ENCODE assay signal across 29 mouse cellular contexts in genomic region chr2:24227191-24227590, GRCm38 (mm10). TPM values are rescaled to one million over a fixed set of nuclear protein-coding genes. Genes with fewer than 3 reads are reported as not detected.
DNase-seq lines count a peak whose midpoint lies in the region; TF ChIP-seq lines count a peak whose summit lies in the region.
"Had no signal": no experiment of that assay in that cellular context is flagged by ENCODE, and none has a peak within 500 bp of the region (broad histone marks: within the 10 kb centered on the region; RNA-seq: fewer than 3 reads in every experiment).

No protein-coding gene starts in this region.

- no peaks in the 10 kb centered on the region for H3K36me3 ChIP-seq in heart, adult 2 months (ENCODE audit: control insufficient read depth, insufficient read depth, low read length)
- H3K36me3 ChIP-seq in heart, embryonic 10.5 days: no peaks in the 10 kb centered on the region
- H3K36me3 ChIP-seq: embryonic facial prominence, embryonic 10.5 days; embryonic facial prominence, embryonic 12.5 days; forebrain, embryonic 15.5 days; G1E had no signal

- intact Hi-C loops in heart, postnatal 25 days (cut with DNase I): no loop called here
- intact Hi-C loops in heart, adult 2 months (cut with DNase I): no loop called here

- H3K27me3 ChIP-seq in heart, adult 2 months (ENCODE audit: control insufficient read depth, insufficient read depth, low read length): no peaks in the 10 kb centered on the region
- H3K27me3 ChIP-seq in heart, embryonic 10.5 days (ENCODE audit: insufficient read depth, poor library complexity, severe bottlenecking): no peaks in the 10 kb centered on the region
- H3K27me3 ChIP-seq: CH12.LX; embryonic facial prominence, embryonic 12.5 days; forebrain, embryonic 13.5 days; forebrain, embryonic 15.5 days; Patski had no signal

- 43% methylated on average over 2 of the region's 2 CpGs for WGBS in heart, adult 2 months
- WGBS in heart, embryonic 10.5 days: 60% methylated on average over 2 of the region's 2 CpGs

- TF ChIP-seq EP300 in heart, adult 2 months (IDR thresholded peaks at IDR 0.05; ENCODE audit: insufficient read depth, low read depth, low read length): no peak

- H3K79me2 ChIP-seq in heart, adult 2 months (replicated peaks; ENCODE audit: control insufficient read depth, insufficient read depth, low read length): no peaks in the 10 kb centered on the region

- no peaks in the 10 kb centered on the region for H3K9me3 ChIP-seq in heart, embryonic 10.5 days
- H3K9me3 ChIP-seq: embryonic facial prominence, embryonic 10.5 days; embryonic facial prominence, embryonic 12.5 days; forebrain, embryonic 13.5 days; forebrain, embryonic 15.5 days; G1E had no signal

- H3K4me1 ChIP-seq in heart, adult 2 months (ENCODE audit: control insufficient read depth, insufficient read depth, low read length): no peaks in the 10 kb centered on the region
- H3K4me1 ChIP-seq in heart, embryonic 10.5 days: no peaks in the 10 kb centered on the region
- H3K4me1 ChIP-seq: embryonic facial prominence, embryonic 10.5 days; embryonic facial prominence, embryonic 12.5 days; forebrain, embryonic 13.5 days; forebrain, embryonic 15.5 days had no signal

- DNase-seq in cerebellum, postnatal 10 days: peak; percentile 3 to 5
- DNase-seq in cerebellum, postnatal 25 days: no peak
- peak; percentile 92 for DNase-seq in heart, adult 11 months
- no peak for DNase-seq in heart, postnatal 25 days (ENCODE audit: low spot score)
- peak; percentile 9 to 18 for DNase-seq in heart, adult 2 months
- no peak for DNase-seq in heart, embryonic 10.5 days (ENCODE audit: low spot score)
- peak; percentile 8 for DNase-seq in heart, adult 9 months (ENCODE audit: low spot score in 2 of 2)
- DNase-seq in heart, postnatal 4 days: no peak
- DNase-seq: adrenal gland, adult 8-10 months; adrenal gland, postnatal 14 days; adrenal gland, postnatal 36 days; B cell, adult 2 months; cerebellum, adult 11 months; cerebellum, adult 18-20 months; cerebellum, adult 8-10 months; cerebellum, adult 9-11 months; forebrain, postnatal 0 days had no signal

- no peak overlapping the region for H3K27ac ChIP-seq in heart, adult 2 months
- H3K27ac ChIP-seq in heart, embryonic 10.5 days: no peak overlapping the region
- H3K27ac ChIP-seq: embryonic facial prominence, embryonic 10.5 days; embryonic facial prominence, embryonic 12.5 days; forebrain, embryonic 13.5 days; forebrain, embryonic 15.5 days had no signal

- TF ChIP-seq POLR2A in heart, adult 2 months (IDR thresholded peaks at IDR 0.05; ENCODE audit: insufficient read depth, low read depth, low read length): no peak

- TF ChIP-seq CTCF in heart, adult 2 months (IDR thresholded peaks at IDR 0.05): no peak

- no peak overlapping the region for H3K4me3 ChIP-seq in heart, adult 2 months
- no peak overlapping the region for H3K4me3 ChIP-seq in heart, embryonic 10.5 days
- H3K4me3 ChIP-seq: embryonic facial prominence, embryonic 10.5 days; embryonic facial prominence, embryonic 12.5 days; forebrain, embryonic 13.5 days; forebrain, embryonic 15.5 days had no signal

- H3K9ac ChIP-seq in heart, adult 2 months (ENCODE audit: low read depth, low read length): no peak overlapping the region
- H3K9ac ChIP-seq: embryonic facial prominence, embryonic 12.5 days; forebrain, embryonic 13.5 days; forebrain, embryonic 15.5 days; forebrain, postnatal 0 days had no signal

RNA-seq across cellular contexts. Expression of gene Il1f6, which starts 12.0 kb away (rescaled TPM):
- not detected for total RNA-seq in heart, postnatal 25 days (2021)
- total RNA-seq in heart, adult 2 months (2021): not detected
- polyA plus RNA-seq in heart, adult 2 months (2012; rRNA removed): not detected in 2 replicates
- not detected in 2 replicates for polyA plus RNA-seq in heart, embryonic 10.5 days (2016; fragmentation: Nextera tagmentation; extraction: Ambion mirVana)
- total RNA-seq in heart, postnatal 4 days (2021): not detected
- total RNA-seq: adrenal gland, adult 18-20 months; adrenal gland, adult 8-10 months; adrenal gland, postnatal 14 days; adrenal gland, postnatal 36 days; forebrain, postnatal 0 days; G1E had no signal
- polyA plus RNA-seq: activated CD4-positive, CD25-positive, alpha-beta regulatory T cell, adult 4 months; CD4-positive, CD25-positive, alpha-beta regulatory T cell, adult 4 months; cortical plate, adult 2 months; embryonic facial prominence, embryonic 10.5 days; embryonic facial prominence, embryonic 12.5 days; forebrain, embryonic 11.5 days; forebrain, embryonic 13.5 days; forebrain, embryonic 15.5 days; forebrain, postnatal 0 days; G1E; Patski had no signal

RNA-seq across cellular contexts. Expression of gene Il1f9, which starts 40.9 kb away (rescaled TPM):
- not detected for total RNA-seq in heart, postnatal 25 days (2021)
- total RNA-seq in heart, adult 2 months (2021): under 1 TPM in 1 of 2 experiments, not detected in 1; 0.16 TPM
- 0.08 and 0.12 TPM in 2 replicates for polyA plus RNA-seq in heart, adult 2 months (2012; rRNA removed)
- polyA plus RNA-seq in heart, embryonic 10.5 days (2016; fragmentation: Nextera tagmentation; extraction: Ambion mirVana): not detected in 2 replicates
- not detected for total RNA-seq in heart, postnatal 4 days (2021)
- total RNA-seq: adrenal gland, adult 18-20 months; adrenal gland, adult 8-10 months; adrenal gland, postnatal 36 days; CH12.LX; forebrain, postnatal 0 days; G1E had no signal
- polyA plus RNA-seq: activated CD4-positive, CD25-positive, alpha-beta regulatory T cell, adult 4 months; CD4-positive, CD25-positive, alpha-beta regulatory T cell, adult 4 months; cortical plate, adult 2 months; embryonic facial prominence, embryonic 10.5 days; embryonic facial prominence, embryonic 12.5 days; forebrain, embryonic 11.5 days; forebrain, embryonic 13.5 days; forebrain, embryonic 15.5 days; forebrain, postnatal 0 days; G1E; Patski had no signal

RNA-seq across cellular contexts. Expression of gene Il1f5, which starts 49.6 kb away (rescaled TPM):
- total RNA-seq in heart, postnatal 25 days (2021): not detected
- total RNA-seq in heart, adult 2 months (2021): not detected
- polyA plus RNA-seq in heart, adult 2 months (2012; rRNA removed): not detected in 2 replicates
- not detected in 2 replicates for polyA plus RNA-seq in heart, embryonic 10.5 days (2016; fragmentation: Nextera tagmentation; extraction: Ambion mirVana)
- total RNA-seq in heart, postnatal 4 days (2021): not detected
- total RNA-seq: adrenal gland, adult 18-20 months; adrenal gland, adult 8-10 months; adrenal gland, postnatal 14 days; adrenal gland, postnatal 36 days; CH12.LX; forebrain, postnatal 0 days had no signal
- polyA plus RNA-seq: activated CD4-positive, CD25-positive, alpha-beta regulatory T cell, adult 4 months; CD4-positive, CD25-positive, alpha-beta regulatory T cell, adult 4 months; embryonic facial prominence, embryonic 12.5 days; forebrain, embryonic 11.5 days; forebrain, embryonic 13.5 days; forebrain, embryonic 15.5 days; forebrain, postnatal 0 days; G1E; Patski had no signal

Comparison
In these comparisons a context has a peak if more than half of its experiments do, and no peak if none do; other contexts are left out.
1. DNase-seq: peak in cerebellum, postnatal 10 days (2 of 2), heart, adult 11 months (single experiment), heart, adult 2 months (2 of 2) and heart, adult 9 months (2 of 2); none in cerebellum, postnatal 25 days (0 of 2), heart, postnatal 25 days (single experiment), heart, embryonic 10.5 days (single experiment) and heart, postnatal 4 days (single experiment).